Mouse (Mus musculus): ENCODE data around the gene Fam186a.

DNA sequence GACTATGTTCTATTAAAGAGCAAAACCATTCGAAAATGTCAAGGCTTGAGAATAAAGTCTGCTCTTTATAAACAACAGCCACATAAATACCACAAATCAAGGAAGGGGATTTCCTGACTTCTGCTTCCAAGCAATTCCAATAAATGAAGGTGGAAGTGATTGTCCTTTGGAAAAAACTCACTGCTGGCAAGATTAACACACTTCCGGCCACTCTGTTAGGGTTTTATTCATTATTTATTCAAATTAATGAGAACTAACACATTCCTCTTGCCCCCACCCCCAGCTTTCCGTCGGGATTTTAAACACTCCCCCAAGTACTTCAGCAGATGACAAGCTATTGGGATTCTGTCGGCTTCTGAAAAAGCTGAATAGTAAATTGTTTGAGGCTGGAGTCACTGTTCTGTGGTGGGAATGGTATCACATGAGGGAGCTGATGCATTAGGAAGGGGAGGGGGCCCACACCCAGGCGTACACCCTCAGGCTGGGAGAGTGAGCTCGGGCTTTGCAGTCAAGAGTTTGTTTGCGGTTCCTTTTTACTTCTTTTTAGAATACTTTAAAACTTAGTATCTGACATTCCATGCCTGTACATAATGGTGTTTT lies 77.5 kb downstream of the Fam186a start:
- no peak for TF ChIP-seq POLR2A (IDR thresholded peaks at IDR 0.05; ENCODE audit: low read depth, low read length)
- TF ChIP-seq CTCF (IDR thresholded peaks at IDR 0.05; ENCODE audit: borderline replicate concordance, insufficient read depth, low read length) = no peak
